Mouse (Mus musculus): Measurements from ENCODE around the gene Fbxo4. TPM values are rescaled to one million over a fixed set of nuclear protein-coding genes. Genes with fewer than 3 reads are reported as not detected.

The Fbxo4 gene
- total and polyA plus RNA-seq, 3 experiments = 16.4 to 32.6 (median 20.0) TPM

GRCm38 (mm10) chr15:4027671-4028410 lies 48.5 kb upstream of the Fbxo4 start:
- H3K27me3 ChIP-seq (replicated peaks) = no peaks in the 10 kb centered on the region
- peaks cover 0 to 37% of the 10 kb centered on the region in 2 experiments; a peak in 2 of 4 replicates for H3K4me1 ChIP-seq (ENCODE audit: control insufficient read depth in 1 of 2, insufficient read depth in 2 of 2)
- peak; percentile 25 for DNase-seq (ENCODE audit: extremely low read depth)
- peaks cover 0 to 12% of the 10 kb centered on the region in 2 experiments for H3K36me3 ChIP-seq (replicated peaks in 1 of 2; ENCODE audit: control insufficient read depth in 1 of 2, insufficient read depth in 1 of 2, low read length in 1 of 2)
- H3K9me3 ChIP-seq (replicated peaks; ENCODE audit: low read length) = no peaks in the 10 kb centered on the region
- H3K4me3 ChIP-seq (replicated peaks in 1 of 3; ENCODE audit: low read depth in 2 of 3, low read length in 2 of 3, poor library complexity in 1 of 3) = peak overlapping the region; percentile 66 to 79 (median 78)
- in situ Hi-C loops (cut with MboI; ENCODE audit: low pct_ligation_motif_present, low pct_unique_long_range_greater_than_20kb, low sequenced_read_pairs) = loop anchor here (25.0 kb wide), 1 partner anchor 1084 kb away; the partner anchor contains the start of genes Card6 and Rpl37
- H3K4me2 ChIP-seq (ENCODE audit: insufficient read depth, low read depth, poor library complexity, severe bottlenecking) = peak overlapping the region; percentile 51
- dilution Hi-C loops (cut with MboI; ENCODE audit: extremely low pct_ligation_motif_present, extremely low pct_unique_long_range_greater_than_20kb, low sequenced_read_pairs) = no loop called here
- H3K27ac ChIP-seq (ENCODE audit: insufficient read depth, low read depth) = no peak overlapping the region
- peaks cover 3% of the 10 kb centered on the region; the same call in 1 of the 2 replicates for H3K79me2 ChIP-seq (replicated peaks; ENCODE audit: control insufficient read depth, extremely low read depth, insufficient read depth, poor library complexity, severe bottlenecking)
- TF ChIP-seq ZKSCAN1 (IDR thresholded peaks at IDR 0.05; ENCODE audit: borderline replicate concordance, low read depth, low read length) (no peak), MAZ (IDR thresholded peaks at IDR 0.05; ENCODE audit: low read depth, low read length) (no peak), CHD1 (IDR thresholded peaks at IDR 0.05; ENCODE audit: low read depth, low read length) (no peak), POLR2A (IDR thresholded peaks at IDR 0.05; ENCODE audit: low read depth, low read length) (no peak), BHLHE40 (IDR thresholded peaks at IDR 0.05; ENCODE audit: low read depth, low read length) (no peak), ETS1 (conservative IDR thresholded peaks at IDR 0.05; ENCODE audit: low read depth, low read length) (no peak), ZMIZ1 (IDR thresholded peaks at IDR 0.05; ENCODE audit: low read depth, low read length) (no peak), USF1 (IDR thresholded peaks at IDR 0.05; ENCODE audit: low read depth, low read length) (no peak), NELFE (IDR thresholded peaks at IDR 0.05; ENCODE audit: low read depth, low read length) (no peak), ZNF384 (IDR thresholded peaks at IDR 0.05; ENCODE audit: low read depth, low read length) (no peak), CTCF (conservative IDR thresholded peaks at IDR 0.05 in 1 of 2, IDR thresholded peaks at IDR 0.05 in 1 of 2; ENCODE audit: low read depth in 2 of 2, low read length in 2 of 2) (no peak)
- H3K9ac ChIP-seq (ENCODE audit: insufficient read depth, low read depth) = peak overlapping the region; percentile 28; the same call in 1 of the 2 replicates

GRCm38 (mm10) chr15:4026831-4027584 lies 47.6 kb upstream of the Fbxo4 start:
- in situ Hi-C loops (cut with MboI; ENCODE audit: low pct_ligation_motif_present, low pct_unique_long_range_greater_than_20kb, low sequenced_read_pairs) = loop anchor here (25.0 kb wide), 1 partner anchor 1085 kb away; the partner anchor contains the start of genes Card6 and Rpl37
- DNase-seq (ENCODE audit: extremely low read depth) = peak; percentile 70
- Histone ChIP-seq H3K27me3 (replicated peaks) (no peaks in the 10 kb centered on the region), H3K36me3 (replicated peaks in 1 of 2; ENCODE audit: control insufficient read depth in 1 of 2, insufficient read depth in 1 of 2, low read length in 1 of 2) (peaks cover 0 to 7% of the 10 kb centered on the region in 2 experiments), H3K4me1 (ENCODE audit: control insufficient read depth in 1 of 2, insufficient read depth in 2 of 2) (peaks cover 0 to 29% of the 10 kb centered on the region in 2 experiments; a peak in 2 of 4 replicates), H3K4me2 (ENCODE audit: insufficient read depth, low read depth, poor library complexity, severe bottlenecking) (peak overlapping the region; percentile 51), H3K27ac (ENCODE audit: insufficient read depth, low read depth) (peak overlapping the region; percentile 47), H3K4me3 (replicated peaks in 1 of 3; ENCODE audit: low read depth in 2 of 3, low read length in 2 of 3, poor library complexity in 1 of 3) (peak overlapping the region; percentile 66 to 79 (median 78)), H3K9ac (ENCODE audit: insufficient read depth, low read depth) (peak overlapping the region; percentile 53), H3K9me3 (replicated peaks; ENCODE audit: low read length) (no peaks in the 10 kb centered on the region), H3K79me2 (replicated peaks; ENCODE audit: control insufficient read depth, extremely low read depth, insufficient read depth, poor library complexity, severe bottlenecking) (peaks cover 3% of the 10 kb centered on the region; the same call in 1 of the 2 replicates)
- dilution Hi-C loops (cut with MboI; ENCODE audit: extremely low pct_ligation_motif_present, extremely low pct_unique_long_range_greater_than_20kb, low sequenced_read_pairs) = no loop called here
- no peak for TF ChIP-seq IRF4 (IDR thresholded peaks at IDR 0.05; ENCODE audit: low read depth, low read length)
- no peak for TF ChIP-seq MAZ (IDR thresholded peaks at IDR 0.05; ENCODE audit: low read depth, low read length)
- TF ChIP-seq E2F4 (IDR thresholded peaks at IDR 0.05; ENCODE audit: insufficient replicate concordance, low read depth, low read length) = no peak
- TF ChIP-seq EP300 (IDR thresholded peaks at IDR 0.05; ENCODE audit: low read length) = peak; percentile 29; the same call in 1 of the 2 replicates
- no peak for TF ChIP-seq PAX5 (IDR thresholded peaks at IDR 0.05; ENCODE audit: low read length)
- no peak for TF ChIP-seq USF2 (conservative IDR thresholded peaks at IDR 0.05; ENCODE audit: low read depth, low read length)
- peak; percentile 34; the same call in 1 of the 2 replicates for TF ChIP-seq ELF1 (IDR thresholded peaks at IDR 0.05; ENCODE audit: low read depth, low read length)
- no peak for TF ChIP-seq RAD21 (IDR thresholded peaks at IDR 0.05; ENCODE audit: low read depth, low read length)
- TF ChIP-seq UBTF (IDR thresholded peaks at IDR 0.05; ENCODE audit: low read depth, low read length) = peak; percentile 93; the same call in 1 of the 2 replicates
- TF ChIP-seq GABPA (IDR thresholded peaks at IDR 0.05; ENCODE audit: insufficient replicate concordance, low read depth, low read length) = no peak
- TF ChIP-seq NELFE (IDR thresholded peaks at IDR 0.05; ENCODE audit: low read depth, low read length) = peak; percentile 34; the same call in 1 of the 2 replicates
- TF ChIP-seq MXI1 (IDR thresholded peaks at IDR 0.05; ENCODE audit: low read depth, low read length) = no peak
- no peak for TF ChIP-seq CHD1 (IDR thresholded peaks at IDR 0.05; ENCODE audit: low read depth, low read length)
- TF ChIP-seq ZMIZ1 (IDR thresholded peaks at IDR 0.05; ENCODE audit: low read depth, low read length) = peak; percentile 45; the same call in 1 of the 2 replicates
- TF ChIP-seq TBP (conservative IDR thresholded peaks at IDR 0.05; ENCODE audit: low read depth, low read length) = 0 out of 2 replicates have a peak, but pooled peaks have one; percentile 25
- peak; percentile 34; the same call in 1 of the 2 replicates for TF ChIP-seq MAX (IDR thresholded peaks at IDR 0.05; ENCODE audit: low read length)
- TF ChIP-seq CTCF (conservative IDR thresholded peaks at IDR 0.05 in 1 of 2, IDR thresholded peaks at IDR 0.05 in 1 of 2; ENCODE audit: low read depth in 2 of 2, low read length in 2 of 2) = peak in 1 of 2 experiments; percentile 28; a peak in 2 of 4 replicates
- no peak; the same call in 1 of the 2 replicates for TF ChIP-seq SMC3 (IDR thresholded peaks at IDR 0.05; ENCODE audit: low read depth, low read length)
- 0 out of 2 replicates have a peak, but pooled peaks have one; percentile 27 for TF ChIP-seq MYC (IDR thresholded peaks at IDR 0.05; ENCODE audit: low read depth, low read length)
- TF ChIP-seq BHLHE40 (IDR thresholded peaks at IDR 0.05; ENCODE audit: low read depth, low read length) = 0 out of 2 replicates have a peak, but pooled peaks have one; percentile 25
- TF ChIP-seq MEF2A (IDR thresholded peaks at IDR 0.05; ENCODE audit: borderline replicate concordance, low read depth, low read length) = 0 out of 2 replicates have a peak, but pooled peaks have one; percentile 11
- TF ChIP-seq KAT2A (IDR thresholded peaks at IDR 0.05; ENCODE audit: insufficient replicate concordance, low read length) = no peak

Measured in CH12.LX (cell line).